Mouse (Mus musculus) E14TG2a.4 (cell line): ENCODE results near the gene Shc1.

ENCODE experiments used
- H3K27me3 ChIP-seq: 2 replicates; pipeline ENCODE4 v1.6.1; 2014; ENCODE audit warnings: low read length, control low read depth; ENCODE audit not compliant: insufficient read depth
- H3K36me3 ChIP-seq: 2 replicates; pipeline ENCODE4 v1.6.1; 2014; ENCODE audit warnings: low read length, control low read depth; ENCODE audit not compliant: insufficient read depth
- H3K4me1 ChIP-seq: replicated peaks from 2 replicates; pipeline ENCODE4 v1.6.1; 2014; ENCODE audit warnings: low read depth, low read length, control low read depth
- H3K4me3 ChIP-seq: replicated peaks from 2 replicates; pipeline ENCODE4 v1.5.1; 2014; ENCODE audit warnings: mild to moderate bottlenecking, low read length
- H3K9me3 ChIP-seq: 2 replicates; pipeline ENCODE4 v1.6.1; 2014; ENCODE audit warnings: low read length, control low read depth
- CTCF ChIP-seq: conservative IDR thresholded peaks from 2 replicates; pipeline ENCODE4 v1.5.1; 2014; ENCODE audit warnings: low read length
- NANOG ChIP-seq: IDR thresholded peaks from 2 replicates; pipeline ENCODE4 v1.6.1; 2014; ENCODE audit warnings: borderline replicate concordance, low read length, mixed read lengths
- POU5F1 ChIP-seq: IDR thresholded peaks from 2 replicates; pipeline ENCODE4 v1.6.1; 2014; ENCODE audit warnings: low read length, borderline replicate concordance

Gene Shc1

DNA sequence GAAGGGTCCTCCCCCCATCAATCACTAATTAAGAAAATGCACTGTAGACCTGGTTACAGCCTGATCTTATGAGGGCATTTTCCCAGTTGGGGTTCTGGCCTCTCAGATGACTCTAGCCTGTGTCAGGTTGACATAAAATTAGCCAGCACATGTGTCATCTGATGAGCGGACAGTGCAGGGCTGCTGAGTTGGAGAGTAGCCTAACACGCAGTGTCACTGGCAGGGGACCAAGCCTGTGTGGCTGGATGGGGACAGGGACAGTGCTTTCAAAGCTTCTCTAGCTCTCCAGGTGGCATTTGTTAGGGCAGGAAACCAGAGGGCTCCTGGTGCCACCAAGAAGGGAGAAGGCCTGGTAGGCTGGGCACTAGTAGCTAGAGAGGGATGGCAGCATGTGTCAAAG lies 22.4 kb downstream of the Shc1 start:
- TF ChIP-seq CTCF, result no peak
- TF ChIP-seq POU5F1, result no peak
- no peak for TF ChIP-seq NANOG
- no peak overlapping the region for H3K4me3 ChIP-seq
- H3K4me1 ChIP-seq, result peaks cover 27% of the 10 kb centered on the region
- H3K9me3 ChIP-seq, result no peaks in the 10 kb centered on the region
- no peaks in the 10 kb centered on the region for H3K27me3 ChIP-seq
- H3K36me3 ChIP-seq, result peaks cover 48% of the 10 kb centered on the region

DNA sequence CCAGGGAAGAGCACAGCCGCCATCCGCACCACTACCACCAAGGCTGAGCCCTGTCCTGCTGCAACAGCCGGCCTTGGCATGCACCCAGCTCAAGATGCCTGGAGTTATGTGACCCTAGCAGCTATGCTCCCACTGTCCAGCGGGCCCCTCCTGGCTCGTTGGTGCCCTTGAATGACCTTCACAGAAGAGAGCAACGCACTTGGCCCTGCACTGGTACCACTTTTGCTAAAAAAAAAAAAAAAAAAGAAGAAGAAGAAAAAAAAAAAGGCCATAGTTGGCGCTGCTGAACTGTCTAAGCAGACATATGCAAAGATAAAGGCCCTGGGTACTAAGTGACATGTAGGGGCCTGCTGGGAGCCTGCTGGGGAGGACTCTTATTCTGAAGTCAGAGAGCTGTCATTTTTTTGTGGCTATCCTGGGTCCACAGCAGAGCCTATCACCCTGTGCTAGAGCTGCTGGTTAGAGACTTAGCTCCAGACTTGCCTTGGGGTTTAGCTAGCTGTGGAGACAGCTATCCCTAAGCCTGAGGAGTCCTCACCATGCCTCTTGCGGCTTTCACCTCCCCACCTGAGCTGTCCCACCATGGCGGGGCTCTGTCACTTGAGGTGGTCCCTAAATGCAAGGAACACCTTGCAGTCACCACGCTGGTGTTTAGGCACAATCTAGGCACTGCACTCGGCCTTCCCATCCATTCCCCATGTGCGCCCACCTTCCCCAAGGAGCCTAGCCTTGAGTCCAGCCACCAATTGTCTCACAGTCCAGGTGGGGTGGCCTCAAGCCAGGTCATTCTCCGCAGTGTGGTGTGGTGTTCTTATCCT lies 30.7 kb downstream of the Shc1 start:
- no peak for TF ChIP-seq POU5F1
- no peak for TF ChIP-seq CTCF
- no peak for TF ChIP-seq NANOG

DNA sequence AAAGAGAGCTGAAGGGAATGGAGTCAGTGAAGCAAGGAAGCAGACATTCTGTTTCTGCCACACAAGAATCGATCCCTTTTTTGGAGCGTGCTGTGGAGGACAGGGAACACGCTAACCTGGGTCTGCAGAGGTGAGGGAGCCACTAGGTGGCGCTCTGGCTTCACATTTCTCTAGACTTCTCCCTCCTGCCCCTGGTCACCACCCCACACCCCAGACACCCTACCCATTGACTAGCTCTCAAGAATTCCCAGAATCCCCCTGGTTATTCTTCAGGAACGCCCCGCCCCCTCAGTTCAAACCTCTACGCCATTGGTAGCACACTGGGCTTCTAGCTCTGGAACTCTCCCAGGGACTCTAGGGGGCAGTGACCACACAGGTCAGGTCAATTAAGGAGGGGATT lies 31.3 kb downstream of the Shc1 start:
- peak overlapping the region; percentile 73 for H3K4me3 ChIP-seq
- peaks cover 77% of the 10 kb centered on the region for H3K4me1 ChIP-seq
- H3K36me3 ChIP-seq, result peaks cover 27% of the 10 kb centered on the region
- no peaks in the 10 kb centered on the region for H3K27me3 ChIP-seq
- H3K9me3 ChIP-seq, result no peaks in the 10 kb centered on the region
- TF ChIP-seq CTCF, result peak; percentile 74
- TF ChIP-seq NANOG, result no peak

More for the DNA sequence above, 30.7 kb downstream of the Shc1 start:
- peaks cover 71% of the 10 kb centered on the region for H3K4me1 ChIP-seq
- no peaks in the 10 kb centered on the region for H3K27me3 ChIP-seq
- peaks cover 31% of the 10 kb centered on the region for H3K36me3 ChIP-seq
- H3K9me3 ChIP-seq, result no peaks in the 10 kb centered on the region
- peak overlapping the region; percentile 73 for H3K4me3 ChIP-seq

DNA sequence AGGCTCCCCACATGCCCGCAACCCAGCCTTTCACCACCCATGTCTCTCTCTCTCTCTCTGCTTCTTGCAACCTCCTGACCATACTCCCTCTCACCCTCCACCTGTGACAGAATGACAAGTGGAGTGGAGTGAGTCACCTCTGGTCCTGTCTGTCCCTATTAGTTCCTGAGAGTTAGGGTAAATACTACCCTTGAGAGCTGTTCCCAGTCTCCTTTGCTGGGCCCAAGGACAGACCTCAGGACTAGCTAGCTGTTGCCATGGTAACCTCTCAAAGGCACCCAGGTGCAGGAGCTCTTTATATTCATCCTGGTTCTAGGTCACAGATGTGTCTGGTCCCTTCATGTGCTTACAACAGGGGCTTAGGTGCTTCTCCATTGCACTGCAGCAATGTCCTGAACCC lies 33.7 kb downstream of the Shc1 start:
- no peaks in the 10 kb centered on the region for H3K9me3 ChIP-seq
- no peak overlapping the region for H3K4me3 ChIP-seq
- TF ChIP-seq NANOG, result no peak
- TF ChIP-seq CTCF, result no peak
- no peak for TF ChIP-seq POU5F1
- H3K4me1 ChIP-seq, result peaks cover 93% of the 10 kb centered on the region
- no peaks in the 10 kb centered on the region for H3K27me3 ChIP-seq
- H3K36me3 ChIP-seq, result peaks cover 3% of the 10 kb centered on the region

DNA sequence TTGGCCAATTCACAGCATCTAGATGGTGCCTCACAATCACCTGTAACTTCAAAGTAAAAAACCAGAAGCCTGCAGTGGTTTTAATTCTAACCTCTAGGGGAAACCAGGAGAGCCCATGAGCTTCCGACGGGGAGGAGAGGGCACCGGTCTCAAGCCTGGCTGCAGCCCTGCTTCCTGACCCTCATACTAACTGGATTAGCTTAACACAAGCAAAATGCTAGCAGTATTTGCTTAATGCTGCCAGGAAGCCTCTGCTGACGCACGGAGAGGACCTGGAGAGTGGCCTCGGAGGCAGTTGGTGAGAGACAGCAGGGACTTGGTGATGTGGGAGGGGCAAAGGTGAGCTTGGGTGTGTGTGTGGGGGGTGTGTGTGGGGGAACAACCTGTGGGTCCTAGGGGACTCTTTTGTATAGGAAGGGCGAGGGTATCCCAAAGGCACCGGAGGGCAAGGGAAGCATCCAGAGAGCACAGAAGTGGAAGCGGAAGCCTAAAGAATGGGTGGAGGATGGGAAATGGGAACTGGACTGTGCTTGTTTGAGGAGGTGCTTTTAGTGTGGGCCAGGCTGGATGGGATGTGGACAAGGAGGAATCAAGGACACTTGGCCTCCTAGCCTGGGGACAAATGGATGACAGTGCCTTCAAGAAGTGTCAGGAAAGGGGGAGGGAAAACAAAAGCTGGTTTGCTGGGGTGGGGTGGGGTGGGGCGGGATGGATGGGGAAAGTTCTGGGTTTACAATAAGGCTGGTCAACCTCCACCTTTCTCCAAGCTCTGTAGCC lies 36.3 kb downstream of the Shc1 start, which contains the start of gene Pmvk:
Gene Pmvk (plus strand): TSS at position 141 of the 777 bp plus-strand sequence.
- Histone ChIP-seq H3K36me3 (no peaks in the 10 kb centered on the region), H3K4me1 (peaks cover 91% of the 10 kb centered on the region), H3K4me3 (peak within 1 kb of the TSS; percentile 29; the same call in 1 of the 2 replicates), H3K27me3 (no peaks in the 10 kb centered on the region), H3K9me3 (no peaks in the 10 kb centered on the region)
- TF ChIP-seq POU5F1 (no peak), NANOG (no peak), CTCF (no peak)

DNA sequence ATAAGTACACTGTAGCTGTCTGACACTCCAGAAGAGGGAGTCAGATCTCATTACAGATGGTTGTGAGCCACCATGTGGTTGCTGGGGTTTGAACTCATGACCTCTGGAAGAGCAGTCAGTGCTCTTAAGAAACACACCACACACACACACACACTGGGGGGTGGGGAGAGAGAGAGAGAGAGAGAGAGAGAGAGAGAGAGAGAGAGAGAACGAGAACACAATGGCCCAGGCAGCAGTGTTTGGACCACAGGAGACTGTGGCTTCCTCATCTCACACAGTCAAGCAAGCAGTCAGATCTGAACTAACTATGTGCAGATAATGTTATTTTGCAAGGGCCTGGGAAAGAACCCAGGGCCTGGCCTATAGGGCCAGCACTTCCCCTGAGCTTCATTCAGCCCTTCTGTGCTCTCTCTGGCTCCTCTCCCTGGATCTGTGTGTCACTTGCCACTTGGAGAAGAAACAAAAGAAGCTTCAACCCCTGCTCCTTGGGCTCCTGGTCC lies 37.6 kb downstream of the Shc1 start:
- Histone ChIP-seq H3K9me3 (no peaks in the 10 kb centered on the region), H3K36me3 (0 out of 2 replicates have a peak, but pooled peaks cover 3% of the 10 kb centered on the region), H3K4me1 (peaks cover 84% of the 10 kb centered on the region), H3K27me3 (no peaks in the 10 kb centered on the region), H3K4me3 (no peak overlapping the region)
- TF ChIP-seq CTCF (no peak), NANOG (no peak), POU5F1 (no peak)

DNA sequence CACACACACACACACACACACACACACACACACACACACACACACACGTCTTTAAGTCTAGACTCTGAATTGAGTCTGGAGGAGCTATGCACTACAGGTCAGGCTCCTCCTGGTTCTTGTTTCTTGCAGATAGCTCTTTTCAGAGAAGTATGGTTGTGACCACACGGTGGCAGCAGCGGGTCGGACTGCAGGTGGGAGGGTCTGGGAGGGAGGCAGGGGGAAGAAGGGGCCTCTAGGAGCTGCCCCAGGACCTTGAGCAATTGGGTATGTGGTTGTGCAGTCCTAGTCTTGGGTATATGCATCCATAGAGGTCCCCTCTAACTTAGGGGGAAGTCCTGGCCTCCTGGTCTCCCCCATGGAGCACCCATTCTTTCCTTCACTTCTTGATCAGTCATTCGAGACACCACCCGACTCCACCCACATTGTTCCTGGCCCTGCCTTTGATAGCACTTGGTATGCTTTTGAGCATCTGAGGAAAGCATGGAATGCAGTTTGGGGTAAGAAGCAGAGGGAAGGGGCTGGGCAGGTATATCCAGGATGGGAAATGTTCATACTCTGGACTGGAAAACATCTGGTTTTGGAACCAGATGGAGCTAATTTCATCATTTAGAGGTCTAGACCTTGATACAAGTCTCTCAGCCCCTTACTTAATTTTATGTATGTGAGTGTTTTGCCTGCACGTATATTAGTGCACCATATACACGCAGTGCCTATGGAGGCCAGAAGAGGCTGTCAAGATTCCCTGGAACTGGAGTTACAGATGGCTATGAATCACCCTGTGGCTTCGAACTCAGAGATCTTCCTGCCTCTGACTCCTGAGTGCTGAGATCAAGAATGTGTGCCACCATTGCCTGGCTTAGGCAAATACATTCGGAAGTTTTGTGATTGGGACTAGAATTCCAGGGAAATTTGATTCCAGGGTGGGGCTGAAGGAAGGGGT lies 38.8 kb downstream of the Shc1 start:
- Histone ChIP-seq H3K4me1 (peaks cover 73% of the 10 kb centered on the region), H3K4me3 (0 out of 2 replicates have a peak overlapping the region, but pooled peaks have one; percentile 17), H3K9me3 (no peaks in the 10 kb centered on the region), H3K36me3 (peaks cover 10% of the 10 kb centered on the region), H3K27me3 (no peaks in the 10 kb centered on the region)
- TF ChIP-seq POU5F1 (no peak), CTCF (peak; percentile 53)
